Mouse (Mus musculus): Measurements from ENCODE around the gene Amigo1. TPM values are rescaled to one million over a fixed set of nuclear protein-coding genes. Genes with fewer than 3 reads are reported as not detected.
"Not testable (repeated sequence)": the region's sequence is repeated elsewhere in the genome, so short reads cannot be mapped to it uniquely, and the experiment has no call there.

The Amigo1 gene
- total RNA-seq, 2 experiments from 2014 or later: 6.9 to 11.8 TPM

- intact Hi-C loops (cut with DNase I): no loop called here
- DNase-seq: no peak
These were observed 20.7 kb downstream of the Amigo1 start for GRCm38 (mm10) chr3:108206731-108207375.

GRCm38 (mm10) chr3:108209001-108209400 is 22.9 kb downstream of the Amigo1 start:
- intact Hi-C loops (cut with DNase I): no loop called here
- no peak for DNase-seq

- intact Hi-C loops (cut with DNase I): no loop called here
- DNase-seq: no peak
These were observed 23.4 kb downstream of the Amigo1 start for GRCm38 (mm10) chr3:108209536-108209935.

- DNase-seq: peak; percentile 94 to 95
- intact Hi-C loops (cut with DNase I): loop anchor here (2.0 kb wide), 1 partner anchor 49 kb away; no protein-coding TSS in a partner anchor
These were observed 24.0 kb downstream of the Amigo1 start for GRCm38 (mm10) chr3:108209946-108210770.

GRCm38 (mm10) chr3:108210771-108211139 is 24.6 kb downstream of the Amigo1 start, which contains the start of gene Atxn7l2:
Atxn7l2 (minus strand) TSS chr3:108210934.
- intact Hi-C loops (cut with DNase I): loop anchor here (2.0 kb wide), 1 partner anchor 48 kb away; no protein-coding TSS in a partner anchor
- DNase-seq: no peak

- no peak for DNase-seq
- intact Hi-C loops (cut with DNase I): loop anchor here (2.0 kb wide), 1 partner anchor 47 kb away; no protein-coding TSS in a partner anchor
These were observed 25.7 kb downstream of the Amigo1 start for GRCm38 (mm10) chr3:108211845-108212244.

- intact Hi-C loops (cut with DNase I): no loop called here
- no peak for DNase-seq
These were observed 26.3 kb downstream of the Amigo1 start for GRCm38 (mm10) chr3:108212406-108212805.

GRCm38 (mm10) chr3:108214734-108215133 is 28.6 kb downstream of the Amigo1 start:
- DNase-seq: peak; percentile 35 to 43
- intact Hi-C loops (cut with DNase I): no loop called here

GRCm38 (mm10) chr3:108220661-108221060 is 34.5 kb downstream of the Amigo1 start:
- intact Hi-C loops (cut with DNase I): no loop called here
- peak; percentile 36 to 46 for DNase-seq

GRCm38 (mm10) chr3:108225711-108226557 is 39.8 kb downstream of the Amigo1 start:
- intact Hi-C loops (cut with DNase I): no loop called here
- no peak for DNase-seq

GRCm38 (mm10) chr3:108226558-108227350 is 40.6 kb downstream of the Amigo1 start, which contains the start of gene Sypl2:
Sypl2 (minus strand) TSS chr3:108226648.
- intact Hi-C loops (cut with DNase I): no loop called here
- peak; percentile 54 to 59 for DNase-seq

GRCm38 (mm10) chr3:108227521-108227920 is 41.4 kb downstream of the Amigo1 start:
- intact Hi-C loops (cut with DNase I): no loop called here
- no peak for DNase-seq

- DNase-seq: no peak
- intact Hi-C loops (cut with DNase I): no loop called here
These were observed 45.5 kb downstream of the Amigo1 start for GRCm38 (mm10) chr3:108231646-108232045.

- intact Hi-C loops (cut with DNase I); DNase-seq: not testable (repeated sequence)
These were observed 51.5 kb downstream of the Amigo1 start for GRCm38 (mm10) chr3:108237474-108238102.

- intact Hi-C loops (cut with DNase I): no loop called here
These were observed 55.2 kb downstream of the Amigo1 start for GRCm38 (mm10) chr3:108241243-108241839.

More at GRCm38 (mm10) chr3:108241243-108241839, 55.2 kb downstream of the Amigo1 start:
- no peak for DNase-seq

Measured in heart, postnatal 10 days (tissue).